Mouse (Mus musculus) lung, postnatal 36 days (tissue): ENCODE results near the gene Mylk.

Source experiments
- DNase-seq: peaks from one replicate; pipeline ENCODE4 v3.0.0; 2022; ENCODE audit warnings: mixed read lengths

Mylk gene

GRCm38 (mm10) chr16:34904876-34905275 is 159.9 kb downstream of the Mylk start:
- no peak for DNase-seq

GRCm38 (mm10) chr16:34909437-34909836 is 164.4 kb downstream of the Mylk start:
- peak; percentile 68 for DNase-seq

- no peak for DNase-seq
Measured at GRCm38 (mm10) chr16:34917373-34917900, 172.4 kb downstream of the Mylk start.

- peak; percentile 69 for DNase-seq
Measured at GRCm38 (mm10) chr16:34920182-34920581, 175.2 kb downstream of the Mylk start.

GRCm38 (mm10) chr16:34920868-34921267 is 175.9 kb downstream of the Mylk start:
- no peak for DNase-seq

- DNase-seq, result peak; percentile 68
Measured at GRCm38 (mm10) chr16:34921319-34921718, 176.3 kb downstream of the Mylk start.

- no peak for DNase-seq
Measured at GRCm38 (mm10) chr16:34923630-34924029, 178.6 kb downstream of the Mylk start.

- no peak for DNase-seq
Measured at GRCm38 (mm10) chr16:34924324-34924723, 179.3 kb downstream of the Mylk start.

DNA sequence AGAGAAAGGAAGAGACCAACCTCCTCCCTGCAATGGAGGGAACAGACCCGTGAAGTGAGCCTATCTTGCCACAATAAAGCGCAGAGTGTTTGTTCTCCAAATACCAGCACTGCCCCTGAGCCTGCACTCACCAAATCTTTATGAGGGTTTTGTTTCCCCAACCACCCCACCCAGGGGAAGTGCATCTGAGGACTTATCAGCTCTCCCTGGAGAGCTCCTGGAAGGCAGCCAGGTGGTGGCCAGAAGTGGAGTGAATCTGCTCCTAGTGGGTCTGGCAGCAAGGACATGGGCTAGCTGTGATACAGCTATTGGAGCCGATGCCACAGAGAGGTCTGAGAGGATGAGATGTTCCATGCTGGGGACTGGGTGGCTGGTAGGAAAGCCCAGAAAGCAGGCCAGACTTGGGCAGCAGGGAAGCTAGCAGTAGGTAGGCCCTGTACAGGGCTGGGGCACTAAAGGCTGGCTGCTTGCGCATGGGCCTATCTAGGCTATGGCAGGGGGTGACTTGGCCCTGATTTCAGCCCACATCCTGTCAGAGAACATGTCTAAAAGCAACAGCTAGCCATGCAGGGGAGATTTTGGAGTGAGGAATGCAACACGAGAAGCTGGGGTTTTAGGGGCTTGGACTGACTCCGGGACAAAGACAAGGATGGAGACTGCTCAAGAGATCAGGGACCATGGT is 180.1 kb downstream of the Mylk start:
- DNase-seq, result peak; percentile 91

- DNase-seq, result peak; percentile 34
Measured at GRCm38 (mm10) chr16:34926531-34927435, 181.8 kb downstream of the Mylk start.

- peak; percentile 44 for DNase-seq
Measured at GRCm38 (mm10) chr16:34929686-34930085, 184.7 kb downstream of the Mylk start.

GRCm38 (mm10) chr16:34930110-34930509 is 185.1 kb downstream of the Mylk start:
- DNase-seq, result peak; percentile 78

DNA sequence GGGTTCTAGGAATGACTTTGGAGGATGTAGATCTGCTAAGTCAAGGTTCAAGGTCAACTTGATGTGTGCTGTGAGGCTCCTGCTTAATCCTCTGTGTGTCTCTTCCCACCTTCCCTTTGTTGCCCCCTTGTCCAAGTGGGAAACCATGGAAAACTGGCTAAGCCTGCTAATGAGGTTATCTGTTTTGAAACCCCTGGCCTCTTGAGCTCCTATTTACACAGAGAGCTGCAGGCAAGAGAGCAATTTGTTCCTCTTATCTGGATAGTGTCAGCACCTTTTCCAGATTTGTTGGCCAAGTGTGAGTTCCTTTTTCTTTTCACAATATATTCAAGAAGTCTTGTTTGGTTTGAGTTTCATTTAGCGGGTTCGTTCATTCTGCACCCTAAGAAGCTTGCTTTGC is 186.3 kb downstream of the Mylk start:
- no peak for DNase-seq

DNA sequence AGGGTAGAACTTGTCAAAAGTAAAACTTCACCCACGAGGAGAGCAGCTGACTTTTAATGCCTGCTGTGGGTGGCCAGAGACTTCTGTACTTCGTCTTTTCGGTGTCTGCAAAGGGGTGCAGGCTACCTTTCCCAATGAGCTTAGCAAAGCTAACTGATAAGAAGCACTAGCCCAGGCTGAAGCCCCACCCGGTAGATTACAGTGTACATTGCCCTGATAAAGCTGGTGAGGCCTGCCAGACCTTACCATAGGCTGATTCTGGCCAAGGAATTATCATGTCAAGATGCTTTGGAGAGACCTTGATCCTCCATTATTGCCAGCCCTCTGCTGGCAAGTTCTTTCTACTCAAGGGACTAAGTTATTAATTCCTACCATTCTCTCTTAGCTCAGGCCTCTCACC is 188.2 kb downstream of the Mylk start:
- no peak for DNase-seq

DNA sequence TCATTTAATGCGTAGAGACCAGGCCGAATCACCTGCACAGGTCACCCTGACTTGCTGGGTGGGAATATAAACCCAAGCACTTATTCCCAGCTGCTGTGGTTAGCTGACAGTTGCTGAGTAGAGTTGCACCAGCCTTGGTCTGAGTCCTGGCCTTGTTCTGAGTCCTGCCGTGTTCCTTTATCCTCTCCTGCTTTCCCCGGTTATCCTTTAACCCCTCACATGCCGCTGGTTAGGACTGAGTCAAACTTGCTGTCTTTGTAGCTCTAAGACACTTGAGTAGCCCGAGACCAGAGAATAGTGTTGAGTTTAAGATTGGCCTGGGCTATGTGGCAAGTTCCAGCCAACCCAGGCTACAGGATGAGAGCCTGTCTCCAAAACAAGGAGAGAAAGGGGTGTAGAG is 189.5 kb downstream of the Mylk start:
- no peak for DNase-seq

- no peak for DNase-seq
Measured at GRCm38 (mm10) chr16:34935514-34936338, 190.7 kb downstream of the Mylk start.

DNA sequence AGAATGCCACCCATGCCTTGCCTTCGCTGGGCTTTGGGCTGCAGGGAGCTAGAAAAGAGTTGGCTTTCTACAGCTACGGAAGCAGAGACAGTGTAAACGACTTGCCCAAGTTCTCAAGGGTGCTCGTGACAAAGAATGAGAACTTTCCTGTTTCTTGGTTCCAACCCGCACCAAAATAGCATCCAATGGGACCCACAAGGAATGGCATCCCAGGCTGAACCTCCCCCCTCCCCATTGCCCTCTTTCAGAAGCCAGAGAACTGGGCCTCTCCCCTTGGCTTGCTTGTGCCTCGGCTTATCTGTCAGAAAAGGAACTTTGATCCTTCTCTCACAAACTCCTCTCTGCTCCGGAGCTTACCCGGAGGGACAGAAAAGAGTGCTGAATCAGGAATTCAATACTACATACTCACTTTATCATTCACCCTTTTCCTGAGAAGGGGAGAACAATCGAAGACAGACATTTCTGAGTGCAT is 191.4 kb downstream of the Mylk start:
- DNase-seq, result peak; percentile 61

GRCm38 (mm10) chr16:34937611-34938010 is 192.6 kb downstream of the Mylk start:
- peak; percentile 72 for DNase-seq

DNA sequence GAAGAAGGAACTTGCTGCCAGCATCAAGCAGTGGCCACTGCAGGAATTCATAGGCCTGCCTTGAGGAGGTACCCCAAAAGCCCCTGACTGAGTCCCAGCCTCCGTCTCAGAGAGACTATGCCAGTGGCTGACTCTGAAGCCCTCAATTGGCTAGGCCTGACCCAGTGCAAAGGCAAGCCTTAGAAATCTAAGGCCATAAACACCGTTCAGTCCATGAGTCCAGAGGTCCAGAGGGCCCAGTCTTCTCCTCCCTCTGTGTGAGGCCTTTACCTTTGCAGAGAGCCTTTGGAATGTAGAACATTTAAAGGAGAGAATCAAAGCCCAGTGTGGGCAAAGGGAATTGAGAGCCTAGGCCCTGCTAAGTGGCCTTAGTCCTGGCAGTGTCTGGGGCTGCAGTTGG is 193.2 kb downstream of the Mylk start:
- no peak for DNase-seq

GRCm38 (mm10) chr16:34939951-34940350 is 194.9 kb downstream of the Mylk start:
- DNase-seq, result no peak

GRCm38 (mm10) chr16:34940363-34940762 is 195.4 kb downstream of the Mylk start:
- no peak for DNase-seq

DNA sequence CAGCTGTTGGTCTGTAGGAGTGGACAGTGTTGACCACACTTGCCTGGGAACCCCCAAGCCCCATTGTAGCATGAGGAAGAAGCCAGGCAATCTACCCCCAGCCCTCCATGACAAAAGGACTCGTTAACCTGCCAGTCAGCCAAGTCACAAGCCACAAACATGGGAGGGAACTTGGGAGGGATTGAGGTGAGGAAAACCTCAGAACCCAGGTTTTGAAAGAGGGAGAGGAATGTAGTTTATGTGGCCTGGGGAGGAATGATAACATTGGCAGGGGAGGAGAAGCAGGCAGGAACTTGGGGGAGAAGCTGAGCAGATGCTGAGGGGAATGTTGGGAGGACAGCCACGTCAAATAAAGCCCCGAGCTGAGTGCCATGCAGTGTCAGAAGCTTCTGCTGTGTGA is 196.9 kb downstream of the Mylk start:
- DNase-seq, result no peak

GRCm38 (mm10) chr16:34946301-34946700 is 201.3 kb downstream of the Mylk start:
- no peak for DNase-seq
